Mouse (Mus musculus) kidney, adult 8-10 months (tissue): ENCODE results near the gene Chrnb1.

ENCODE experiments used
- DNase-seq, 2 experiments: peaks; one replicate each; pipeline ENCODE4 v3.0.0; 2022

Gene Chrnb1

DNA sequence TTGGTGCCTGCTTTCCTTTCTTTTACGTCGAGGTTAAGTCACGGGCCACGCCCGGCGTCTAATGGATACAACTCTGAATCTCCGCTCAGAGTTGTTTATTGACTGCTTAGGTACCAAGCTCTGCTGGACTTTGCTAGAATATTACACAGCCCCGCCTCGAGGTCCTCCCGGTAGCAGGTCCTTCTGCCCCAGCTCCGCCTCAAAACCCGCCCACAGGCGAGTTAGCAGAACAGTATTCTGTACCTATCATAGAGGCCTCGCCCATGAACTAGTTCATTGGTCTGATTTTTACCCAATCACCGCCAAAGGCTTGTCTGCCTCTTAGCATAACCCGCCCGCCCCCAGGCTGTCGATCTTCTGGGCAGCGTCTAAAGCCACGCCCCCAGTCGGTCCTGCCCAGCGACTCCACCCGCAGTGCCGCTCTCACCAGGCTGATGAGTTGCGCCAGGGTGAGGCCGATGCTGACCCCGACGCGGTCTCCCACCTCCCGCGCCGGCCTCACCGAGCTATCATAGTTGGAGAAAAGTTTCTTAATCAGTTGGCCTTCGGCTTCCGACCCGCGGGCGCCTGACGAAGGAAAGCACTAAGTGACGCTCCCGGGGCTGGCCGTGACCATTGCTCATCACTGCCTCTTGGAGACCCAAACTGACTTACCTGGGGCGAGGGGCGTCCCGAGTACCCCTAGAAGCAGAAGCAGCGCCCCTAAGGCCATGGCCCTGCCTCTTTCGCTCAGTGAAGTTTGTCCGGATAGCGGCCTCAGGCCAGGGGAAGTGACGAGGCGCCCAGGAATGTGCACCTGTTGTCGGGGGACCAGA, at the start of gene Chrnb1:
Chrnb1 (minus strand) TSS at position 776 of the 815 bp plus-strand sequence.
- DNase-seq, result peak; percentile 97 to 99

DNA sequence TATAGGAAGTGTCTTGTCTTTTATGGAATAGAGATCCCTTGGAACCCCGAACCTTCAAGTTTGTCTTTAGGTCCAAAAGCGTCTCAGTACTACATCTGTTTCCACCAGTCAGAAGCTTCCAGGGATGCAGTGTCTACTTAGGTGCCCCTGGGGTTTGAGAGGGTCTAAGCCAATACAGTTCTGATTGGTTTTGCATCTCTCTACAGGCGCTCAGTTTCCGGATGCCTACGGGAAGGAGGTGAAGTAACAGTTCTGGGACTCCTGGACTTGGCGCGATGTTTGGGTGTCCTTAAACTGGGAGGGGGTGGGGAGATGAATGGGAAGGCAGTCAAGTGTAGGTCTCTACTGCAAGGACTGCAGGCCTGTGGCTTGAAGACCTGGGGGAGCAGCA, 43.0 kb upstream of the Chrnb1 start:
- peak in 1 of 2 experiments; percentile 27 for DNase-seq

DNA sequence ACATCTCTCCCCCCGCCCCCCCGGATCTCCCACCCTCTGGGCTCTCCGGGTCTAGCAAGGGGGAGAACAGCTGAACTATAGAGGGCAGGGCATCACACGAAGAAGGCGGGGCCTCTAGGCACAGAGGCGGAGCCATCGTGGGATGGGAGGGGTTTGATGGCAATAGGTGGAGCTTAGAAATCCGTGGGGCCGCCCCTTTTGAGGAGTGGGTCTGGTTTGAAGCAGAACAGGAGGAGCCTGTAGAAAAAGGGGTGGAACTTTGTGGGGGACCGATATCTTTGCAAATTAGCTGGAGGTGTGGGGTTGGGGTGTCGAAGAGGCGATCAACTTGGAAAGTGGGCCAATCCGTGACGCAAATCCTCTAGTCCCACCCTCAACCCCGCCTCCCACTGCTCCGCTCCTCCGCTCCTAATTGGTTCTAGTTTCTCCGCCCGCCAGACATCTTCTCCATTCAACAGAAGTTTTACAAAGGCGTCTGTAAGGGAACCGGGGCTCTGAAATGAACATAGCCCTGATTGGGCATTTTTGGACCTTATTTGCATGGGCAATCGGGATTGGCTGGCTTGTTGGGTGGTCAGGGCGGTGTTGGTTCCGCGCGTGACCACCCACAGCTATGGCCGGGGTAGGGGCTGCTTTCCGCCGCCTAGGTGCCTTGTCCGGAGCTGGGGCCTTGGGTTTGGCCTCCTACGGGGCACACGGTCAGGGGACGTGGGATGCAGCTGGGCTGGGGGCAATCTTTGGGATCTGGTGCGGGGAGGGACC, 42.4 kb upstream of the Chrnb1 start, which contains the start of gene Tmem256:
Tmem256 (plus strand) TSS at position 563 of the 762 bp plus-strand sequence.
- DNase-seq, result peak; percentile 98 to 99

DNA sequence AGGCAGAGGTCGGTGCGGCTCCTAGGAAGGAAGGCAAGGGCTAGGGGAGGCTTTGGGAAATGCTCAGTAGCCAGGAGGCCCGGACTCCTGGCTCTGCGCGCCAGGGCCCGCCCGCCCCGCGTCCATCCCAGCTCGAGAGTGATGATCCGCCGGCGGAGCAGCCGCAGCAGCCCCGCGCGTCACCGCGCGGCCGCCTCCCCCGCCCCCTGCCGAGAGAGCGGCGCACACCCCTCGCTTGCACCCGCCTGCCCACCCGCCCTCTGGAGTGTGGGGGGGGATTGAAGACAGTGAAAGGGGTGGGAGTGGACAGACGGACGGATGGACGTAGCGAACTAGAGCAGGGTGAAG, 41.8 kb upstream of the Chrnb1 start, which contains the start of gene Nlgn2:
Nlgn2 (minus strand) TSS at position 181 of the 348 bp plus-strand sequence.
- peak in 1 of 2 experiments; percentile 26 for DNase-seq

DNA sequence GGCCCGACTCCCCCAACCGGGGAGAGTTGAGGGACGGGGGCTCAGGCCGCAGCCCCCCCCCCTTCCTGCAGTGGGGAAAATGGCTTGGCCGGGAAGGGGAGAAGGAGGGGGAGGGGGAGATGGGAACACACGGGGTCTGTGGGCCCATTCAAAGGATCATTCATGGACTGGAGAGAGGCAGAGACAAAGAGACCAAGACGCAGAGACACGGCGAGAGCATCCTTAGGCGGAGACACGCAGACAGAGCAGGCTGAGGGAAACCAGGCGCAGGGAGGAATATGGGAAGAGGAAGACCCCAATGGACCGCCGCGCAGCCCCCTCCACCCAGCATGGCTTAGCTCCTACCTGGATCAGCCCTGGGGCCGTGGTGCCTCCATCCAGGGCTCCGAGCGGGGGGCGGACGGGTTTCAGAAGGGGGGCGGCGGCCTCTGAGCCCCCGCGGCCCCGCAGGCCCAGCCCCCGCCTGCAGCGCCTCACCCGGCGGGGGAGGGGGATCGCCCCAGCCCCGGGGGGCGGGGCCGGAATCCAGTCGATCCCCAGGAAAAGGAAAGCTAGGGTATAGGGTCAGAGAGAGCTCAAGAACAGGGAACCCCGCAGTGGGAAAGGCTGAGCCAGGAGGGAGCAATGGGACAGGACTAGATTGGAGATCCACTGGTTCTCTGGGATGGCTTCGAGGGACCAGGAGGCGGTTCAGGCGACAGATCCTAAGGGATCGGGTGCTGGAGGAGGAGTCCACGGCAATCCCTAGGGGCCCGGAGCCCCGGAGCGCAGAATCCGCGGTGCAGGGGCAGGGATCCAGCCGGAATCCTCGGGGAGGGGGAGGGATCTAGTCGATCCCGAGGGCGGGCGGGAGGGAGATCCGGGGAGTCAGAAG, 41.2 kb upstream of the Chrnb1 start:
- no peak for DNase-seq

DNA sequence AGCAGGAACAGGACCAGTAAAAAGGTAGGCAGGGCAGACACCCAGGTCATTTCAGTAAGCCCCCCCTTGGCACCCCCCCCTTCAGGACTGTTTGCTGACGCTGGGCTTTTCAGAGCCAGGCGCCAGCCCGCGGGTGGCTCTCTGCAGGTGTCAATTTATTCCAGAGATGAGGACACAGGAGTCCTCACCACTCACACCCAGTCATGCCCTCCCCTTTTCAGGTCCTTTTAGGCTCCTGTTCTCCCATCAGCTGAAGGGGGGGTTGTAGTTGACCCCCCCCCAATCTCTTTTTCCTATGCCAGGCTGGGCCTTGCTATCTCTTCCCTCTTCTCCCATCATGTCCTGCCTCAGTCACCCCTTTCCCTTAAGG, 40.2 kb upstream of the Chrnb1 start:
- no peak for DNase-seq

DNA sequence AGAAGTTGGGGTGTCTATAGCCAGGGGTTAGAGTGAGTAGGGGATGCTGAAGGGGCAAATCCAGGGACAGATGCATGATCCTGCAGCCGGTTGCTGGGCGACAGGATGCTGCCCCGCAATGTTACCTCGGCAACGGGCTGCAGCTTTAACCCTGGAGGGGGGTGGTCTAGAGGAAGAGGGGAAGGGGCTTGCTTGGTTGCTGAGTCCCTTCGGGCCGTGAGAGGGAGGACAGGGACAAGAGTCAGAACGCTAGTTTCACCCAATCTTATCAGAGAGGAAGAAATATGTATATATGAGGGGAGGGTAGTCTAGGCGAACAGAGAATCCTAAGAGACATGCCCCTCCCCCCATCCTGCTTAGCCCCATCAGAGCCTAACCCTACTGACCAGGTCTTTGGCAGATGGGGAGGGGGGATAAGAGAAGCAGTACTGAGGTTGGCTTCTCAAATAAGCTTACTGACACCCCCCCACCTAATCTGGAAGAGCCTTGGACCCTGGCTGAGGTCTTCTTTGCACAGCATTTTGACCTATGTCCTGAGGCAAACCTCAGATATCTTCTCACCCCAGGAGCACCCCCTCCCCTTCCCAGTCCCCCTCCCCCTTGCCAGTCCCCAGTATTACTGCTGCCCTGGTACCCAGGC, 39.7 kb upstream of the Chrnb1 start:
- DNase-seq, result no peak

DNA sequence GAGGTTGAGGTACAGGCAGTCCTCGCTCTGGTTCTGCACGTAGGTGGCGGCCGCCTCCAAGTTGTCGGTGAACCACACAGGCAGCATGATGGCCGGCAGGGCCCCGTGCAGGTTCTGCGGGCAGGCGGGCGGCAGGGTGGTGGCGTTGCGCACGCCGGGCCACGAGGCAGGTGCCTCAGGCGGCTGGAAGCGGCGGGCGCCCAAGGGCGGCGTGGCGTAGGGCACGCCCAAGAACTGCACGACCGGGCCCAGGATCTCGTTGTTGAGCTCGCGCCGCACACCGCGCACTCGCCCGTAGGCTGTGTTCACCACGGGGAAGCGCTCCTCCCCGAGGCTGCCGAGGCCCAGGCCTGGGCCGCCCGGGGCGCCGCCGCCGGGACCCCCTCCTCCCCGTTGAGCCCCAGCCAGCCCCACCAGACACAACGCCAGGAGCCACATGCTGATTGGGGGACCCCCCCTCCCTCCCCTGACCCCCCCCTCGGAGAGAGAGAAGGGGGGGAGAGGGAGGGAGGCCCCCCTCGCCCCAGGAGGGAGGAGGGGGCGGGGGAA, 38.3 kb upstream of the Chrnb1 start:
- DNase-seq, result no peak

DNA sequence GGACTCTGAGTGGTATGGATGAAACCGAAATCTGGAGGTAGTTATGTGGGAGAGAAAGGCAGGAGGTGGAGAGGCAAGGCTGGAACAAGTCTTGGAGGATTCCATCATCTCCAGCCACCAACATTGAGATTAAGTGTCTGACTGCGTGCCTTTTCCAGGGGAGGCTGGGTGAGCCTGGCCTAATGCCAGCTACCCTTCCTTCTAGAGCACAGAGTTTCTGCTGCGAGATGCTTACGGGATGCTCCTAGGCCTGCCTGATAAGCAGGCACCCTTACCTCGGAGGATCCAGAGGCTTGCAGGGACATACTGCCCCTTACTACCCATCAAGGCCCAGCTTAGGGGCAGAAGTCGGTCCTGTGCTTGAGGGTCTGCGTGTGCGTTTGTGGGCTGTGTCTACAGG, 37.8 kb upstream of the Chrnb1 start:
- DNase-seq, result no peak

DNA sequence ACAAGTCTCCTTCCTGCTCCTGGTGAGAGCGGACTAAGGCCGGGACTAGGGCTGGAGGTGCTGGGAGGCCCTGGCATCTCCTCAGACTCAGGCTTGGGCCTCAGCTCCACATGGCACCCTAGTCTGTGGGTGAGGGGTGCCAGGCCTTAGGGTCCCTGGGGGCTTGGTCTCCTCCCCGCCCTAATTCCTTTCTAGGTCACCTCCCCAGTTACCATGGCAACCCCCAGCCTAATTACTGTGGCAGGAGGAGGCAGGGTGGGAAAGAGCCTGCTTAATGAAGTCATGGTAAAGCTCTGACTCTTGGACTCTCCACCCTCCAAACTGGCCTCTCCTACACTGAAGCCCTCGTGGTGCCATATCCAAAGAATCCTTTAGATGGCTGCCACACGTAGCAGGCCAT, 33.1 kb upstream of the Chrnb1 start:
- DNase-seq, result no peak

DNA sequence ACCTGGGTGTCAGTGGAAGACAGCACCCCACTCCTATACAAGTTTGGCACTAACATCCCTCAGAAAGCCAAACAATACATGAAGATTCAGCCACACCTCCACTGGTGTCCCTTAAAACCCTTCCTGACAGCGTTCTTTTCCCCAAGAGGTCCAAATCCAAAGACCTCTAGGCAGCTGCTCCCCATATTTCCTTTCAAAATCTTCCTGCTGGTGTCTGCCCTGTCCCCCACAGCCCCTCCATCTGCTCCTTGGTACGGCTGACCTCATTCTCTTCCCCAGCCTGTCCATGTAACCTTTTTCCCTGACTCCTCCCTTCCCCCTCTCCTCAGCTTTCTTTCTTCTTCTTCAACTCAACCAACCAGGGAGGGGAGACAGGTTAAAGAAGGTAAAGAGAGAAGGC, 27.7 kb upstream of the Chrnb1 start:
- no peak for DNase-seq

DNA sequence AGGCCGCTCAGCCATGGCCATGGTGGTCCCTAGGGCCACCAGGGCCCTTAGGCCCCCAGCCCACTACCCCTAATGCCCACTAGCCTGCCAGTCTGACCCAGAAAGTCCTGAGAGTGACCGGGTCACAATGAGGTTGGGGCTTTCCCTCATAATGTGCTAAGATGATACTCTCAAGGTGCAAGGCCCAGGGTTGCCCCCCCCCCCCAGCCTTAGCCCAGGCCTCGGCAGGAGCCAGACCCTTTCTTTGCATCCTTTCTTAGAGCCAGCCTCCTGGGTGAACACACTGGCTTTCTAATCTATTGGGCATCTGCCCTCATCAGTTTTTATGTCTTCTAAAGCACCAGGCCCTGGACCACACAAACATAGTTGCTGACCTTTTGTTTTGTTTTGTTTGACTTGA, 26.3 kb upstream of the Chrnb1 start, which contains the start of gene Spem1:
Spem1 (minus strand) TSS at position 101 of the 400 bp plus-strand sequence.
- no peak for DNase-seq

DNA sequence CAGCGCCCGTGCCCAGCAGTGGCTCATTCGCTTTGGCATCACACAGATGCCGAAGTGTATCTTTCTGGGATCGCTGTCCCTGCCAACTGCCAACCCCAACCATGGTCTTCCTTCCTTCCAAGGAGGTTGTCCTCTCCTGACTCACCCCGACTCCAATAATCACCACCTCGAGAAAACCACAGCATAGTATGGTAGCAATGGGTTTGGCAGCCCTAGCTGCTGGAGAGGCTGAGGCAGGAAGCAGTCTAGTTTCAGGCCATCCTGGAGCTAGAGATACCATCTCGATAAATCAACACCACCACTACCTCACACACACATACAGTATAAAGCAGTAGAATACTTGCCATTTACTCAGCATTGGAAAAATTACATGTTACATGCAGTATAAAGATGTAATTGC, 23.1 kb upstream of the Chrnb1 start:
- no peak for DNase-seq

DNA sequence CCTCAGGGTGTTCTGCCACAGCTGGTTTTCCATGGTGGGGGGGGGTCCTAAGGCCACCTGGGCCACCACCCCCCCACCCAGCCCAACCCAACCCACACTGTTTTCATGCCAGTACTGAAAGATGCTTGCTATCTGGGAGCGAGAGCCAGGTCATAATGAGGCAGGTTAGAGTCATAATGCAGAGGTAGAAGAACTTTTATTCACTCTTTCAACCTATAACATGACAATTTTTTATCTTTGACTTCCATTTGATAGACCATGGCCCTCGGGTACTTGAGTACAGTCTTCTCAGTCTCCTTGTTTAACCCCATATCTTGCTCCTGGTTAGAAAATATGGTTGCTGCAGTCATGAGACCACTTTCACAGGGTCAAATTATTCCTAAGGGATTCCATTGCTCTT, 22.6 kb upstream of the Chrnb1 start, which contains the start of gene Spem2:
Spem2 (minus strand) TSS at position 101 of the 400 bp plus-strand sequence.
- DNase-seq, result no peak

DNA sequence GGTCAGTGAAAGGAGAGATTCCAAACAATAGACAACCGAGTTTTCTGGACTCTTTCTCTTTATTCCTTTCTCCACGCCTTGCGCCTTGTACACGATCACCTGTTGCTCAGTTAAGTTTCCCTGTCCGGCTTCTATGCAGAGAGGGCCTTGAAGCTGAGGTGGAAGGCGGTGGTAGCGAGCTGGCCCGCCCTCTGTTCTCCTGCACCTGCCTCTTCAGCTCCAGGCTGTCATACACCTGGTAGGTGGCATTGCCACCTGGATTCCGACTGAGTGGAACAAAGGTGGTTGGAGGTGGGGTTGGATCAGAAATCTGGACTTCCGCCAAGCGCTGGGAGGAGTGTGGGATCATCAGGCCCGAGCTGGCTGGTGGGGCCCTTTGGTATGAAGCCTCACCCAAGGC, 20.8 kb upstream of the Chrnb1 start:
- DNase-seq, result no peak

DNA sequence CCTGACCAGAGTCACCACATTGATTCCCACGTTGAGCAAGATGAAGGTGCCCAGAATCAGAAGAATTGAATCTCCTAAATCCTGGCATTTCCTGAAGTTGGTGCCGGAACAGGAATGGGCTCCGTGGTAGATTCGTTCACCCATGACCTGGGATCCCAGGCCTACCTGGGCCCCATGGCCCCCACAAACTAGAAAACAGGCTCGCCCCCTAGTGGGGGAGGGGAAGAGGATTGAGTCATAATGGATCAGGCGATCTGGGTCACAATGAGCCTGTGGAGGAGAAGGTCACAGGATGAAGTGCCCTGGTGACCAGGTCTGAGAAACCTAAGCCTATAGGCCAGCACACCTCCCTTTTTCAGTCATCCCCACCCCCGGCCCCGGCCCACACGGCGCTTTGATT, 19.4 kb upstream of the Chrnb1 start, which contains the start of gene Gm39566:
Gm39566 (minus strand) TSS at position 144 of the 400 bp plus-strand sequence.
- no peak for DNase-seq

DNA sequence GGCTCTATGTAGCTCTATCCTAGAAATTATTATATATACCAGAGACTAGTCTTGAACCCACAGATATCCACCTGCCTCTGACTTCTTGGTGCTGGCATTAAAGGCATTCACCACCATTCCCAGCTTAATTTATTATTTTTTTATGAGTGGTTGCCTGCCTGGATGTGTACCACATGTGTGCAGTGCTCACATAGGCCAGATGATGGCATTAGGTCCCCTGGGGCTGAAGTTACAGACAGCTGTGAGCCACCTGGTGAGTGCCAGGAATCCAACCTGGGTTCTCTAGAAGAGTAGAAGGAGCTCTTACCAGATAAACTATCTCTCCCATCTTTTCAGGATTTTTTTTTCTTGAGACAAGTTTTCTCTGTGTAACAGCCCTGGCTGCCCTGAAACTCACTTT, 14.5 kb upstream of the Chrnb1 start:
- no peak for DNase-seq

DNA sequence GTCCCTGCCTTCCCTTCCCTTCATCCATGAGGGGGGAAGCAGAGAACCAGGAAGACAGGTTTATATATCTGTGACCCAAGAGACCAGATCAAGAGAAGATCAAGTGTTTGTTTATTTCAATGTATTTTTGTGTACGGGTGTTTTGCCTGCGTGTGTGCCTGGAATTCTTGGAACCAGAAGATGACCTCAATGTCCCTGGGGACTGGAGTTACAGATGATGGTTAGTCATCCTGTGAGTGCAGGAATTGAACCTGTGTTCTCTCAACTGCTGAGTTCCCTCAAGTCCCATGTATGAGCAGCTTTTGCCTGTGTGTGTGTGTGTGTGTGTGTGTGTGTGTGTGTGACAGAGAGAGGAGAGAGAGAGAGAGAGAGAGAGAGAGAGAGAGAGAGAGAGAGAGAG, 11.9 kb upstream of the Chrnb1 start:
- no peak for DNase-seq

DNA sequence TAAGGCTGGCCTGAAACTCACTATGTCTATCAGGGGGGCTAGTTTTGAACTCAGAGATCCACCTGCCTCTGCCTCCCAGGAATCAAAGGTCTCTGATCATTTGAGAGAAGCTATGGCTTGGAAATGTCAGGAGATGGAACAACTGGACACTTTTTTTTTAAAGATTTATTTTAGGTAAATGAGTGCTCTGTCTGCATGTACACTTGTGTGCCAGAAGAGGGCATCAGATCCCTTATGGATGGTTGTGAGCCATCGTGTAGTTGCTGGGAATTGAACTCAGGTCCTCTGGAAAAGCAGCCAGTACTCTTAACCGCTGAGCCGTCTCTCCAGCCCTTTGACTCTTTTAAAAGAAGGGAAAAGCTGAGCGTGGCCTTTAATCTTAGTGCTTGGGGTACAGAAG, 10.6 kb upstream of the Chrnb1 start:
- no peak for DNase-seq

DNA sequence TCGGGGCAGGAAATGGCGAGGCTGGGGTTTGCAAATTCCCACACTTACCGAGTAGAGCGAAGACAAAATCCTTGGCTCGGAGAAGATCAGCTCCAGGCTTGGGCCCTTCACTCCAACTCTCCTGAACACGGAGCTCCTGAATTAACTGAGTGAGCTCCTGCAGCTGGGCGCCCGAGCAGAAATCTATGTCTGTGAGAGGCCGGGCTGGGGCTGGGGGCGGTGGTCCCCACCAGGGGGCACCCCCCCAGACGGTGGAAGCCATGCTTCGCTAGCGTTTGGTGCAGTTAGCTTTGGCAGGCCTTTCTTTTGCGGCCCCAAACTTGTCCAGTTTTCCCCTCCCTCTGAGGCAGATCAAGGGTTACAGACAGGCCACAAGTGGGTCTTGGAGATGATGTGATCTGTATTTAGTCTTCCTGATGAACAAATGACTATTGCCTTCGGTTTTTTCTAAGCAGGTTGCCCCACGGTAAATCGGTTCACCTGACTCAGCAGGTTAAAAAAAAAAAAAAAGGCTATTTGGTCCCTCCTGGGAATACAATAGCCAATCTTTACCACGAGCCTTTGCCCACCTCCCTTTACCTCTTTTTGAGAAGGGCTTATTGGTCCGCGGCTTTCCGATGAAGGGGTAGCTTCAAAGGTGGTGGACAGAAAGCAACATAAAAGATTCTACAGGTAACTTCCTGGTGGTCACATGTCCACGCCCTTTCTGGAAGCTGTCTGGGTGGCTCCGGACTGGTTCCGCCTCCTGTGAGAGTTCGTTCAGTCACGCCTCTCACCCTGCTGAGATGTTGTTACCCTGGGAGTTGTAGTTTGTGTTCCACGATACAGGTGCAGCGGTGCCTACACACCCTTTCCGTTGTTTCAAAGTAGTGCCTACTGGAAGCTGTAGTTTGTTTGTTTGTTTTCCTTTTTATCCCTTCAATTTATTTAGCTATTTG, 9.5 kb upstream of the Chrnb1 start, which contains the start of gene Tmem102:
Tmem102 (minus strand) TSS at position 653 of the 938 bp plus-strand sequence.
- peak; percentile 87 to 91 for DNase-seq

DNA sequence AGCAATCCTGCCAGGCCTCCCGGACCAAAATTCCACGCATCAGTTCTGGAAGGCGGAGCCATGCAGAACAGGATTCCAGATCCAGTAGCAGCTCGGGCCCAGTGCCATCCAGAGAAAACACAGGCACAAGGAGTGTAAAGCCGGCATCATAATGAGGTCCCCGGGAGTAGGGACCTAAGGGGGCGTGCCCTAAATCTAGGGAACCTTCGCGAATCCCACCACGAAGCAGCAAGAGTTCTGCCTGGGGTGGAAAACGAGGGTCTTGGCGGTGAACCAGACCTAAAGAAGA, 8.9 kb upstream of the Chrnb1 start:
- peak in 1 of 2 experiments; percentile 56 for DNase-seq
